Mouse (Mus musculus): ENCODE measurements around the gene Trpm2. TPM values are rescaled to one million over a fixed set of nuclear protein-coding genes. Genes with fewer than 3 reads are reported as not detected.

Trpm2 gene
- polyA plus RNA-seq, 1 experiment from 2014 or later: 2.8 TPM

- Histone ChIP-seq H3K9ac (replicated peaks) (no peak overlapping the region), H3K4me2 (replicated peaks) (no peak overlapping the region), H3K9me3 (no peaks in the 10 kb centered on the region), H3K27me3 (no peaks in the 10 kb centered on the region), H3K27ac (replicated peaks) (no peak overlapping the region), H3K4me1 (no peaks in the 10 kb centered on the region), H3K4me3 (no peak overlapping the region), H3K36me3 (no peaks in the 10 kb centered on the region)
- WGBS: 41% methylated on average over 7 of the region's 7 CpGs
- ATAC-seq (replicated peaks): no peak
Measured at GRCm38 (mm10) chr10:77926140-77926539, 44.2 kb downstream of the Trpm2 start.

DNA sequence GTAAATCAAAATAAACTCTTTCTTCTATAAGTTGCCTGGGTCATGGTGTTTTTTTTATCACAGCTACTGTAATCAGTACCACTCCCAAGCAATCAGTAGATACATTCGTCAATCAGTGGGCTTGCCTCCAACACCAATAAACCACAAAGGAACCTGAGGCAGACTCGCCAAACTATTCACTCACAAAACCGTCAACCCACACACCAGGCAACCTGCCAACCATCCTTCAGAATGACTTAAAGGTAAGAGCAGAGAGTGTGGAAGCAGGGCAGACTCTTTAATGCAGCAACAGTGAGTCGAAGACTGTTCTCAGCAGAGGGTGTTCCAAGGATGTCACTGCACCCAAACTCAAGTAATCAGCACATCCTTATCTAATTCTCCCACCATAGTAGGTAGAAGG, 47.7 kb downstream of the Trpm2 start:
- H3K9me3 ChIP-seq: no peaks in the 10 kb centered on the region
- no peak overlapping the region for H3K9ac ChIP-seq (replicated peaks)
- 69% methylated on average over 4 of the region's 4 CpGs for WGBS
- H3K4me3 ChIP-seq: no peak overlapping the region
- no peaks in the 10 kb centered on the region for H3K36me3 ChIP-seq
- H3K4me2 ChIP-seq (replicated peaks): no peak overlapping the region
- no peak for ATAC-seq (replicated peaks)
- H3K27me3 ChIP-seq: no peaks in the 10 kb centered on the region
- H3K27ac ChIP-seq (replicated peaks): no peak overlapping the region
- H3K4me1 ChIP-seq: no peaks in the 10 kb centered on the region

DNA sequence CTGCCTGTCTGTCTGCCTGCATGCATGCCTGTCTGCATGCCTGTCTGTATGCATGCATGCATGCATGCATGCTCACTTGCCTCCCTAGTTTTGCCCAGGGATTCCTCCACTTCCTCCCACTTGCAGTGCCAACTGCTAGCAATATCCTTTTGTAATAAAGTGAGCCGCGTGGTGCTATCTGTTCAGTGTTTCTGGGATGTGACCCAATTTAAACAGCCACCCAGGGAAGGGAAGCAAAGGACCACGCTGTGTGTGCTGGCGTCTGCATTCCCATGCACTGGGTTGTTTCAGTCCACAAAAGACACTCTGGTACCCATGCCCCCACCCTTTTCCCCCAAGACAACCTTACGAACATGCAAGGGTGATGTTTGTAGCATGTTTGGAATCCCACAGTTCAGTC, 49.4 kb downstream of the Trpm2 start:
- Histone ChIP-seq H3K36me3 (no peaks in the 10 kb centered on the region), H3K4me3 (no peak overlapping the region), H3K27ac (replicated peaks) (no peak overlapping the region), H3K9me3 (no peaks in the 10 kb centered on the region), H3K4me2 (replicated peaks) (no peak overlapping the region), H3K27me3 (no peaks in the 10 kb centered on the region), H3K4me1 (no peaks in the 10 kb centered on the region), H3K9ac (replicated peaks) (no peak overlapping the region)
- no peak for ATAC-seq (replicated peaks)
- 76% methylated on average over 5 of the region's 5 CpGs for WGBS

GRCm38 (mm10) chr10:77916636-77917335, 53.6 kb downstream of the Trpm2 start:
- 45% methylated on average over 8 of the region's 8 CpGs for WGBS
- Histone ChIP-seq H3K27ac (replicated peaks) (no peak overlapping the region), H3K4me1 (no peaks in the 10 kb centered on the region), H3K4me2 (replicated peaks) (no peak overlapping the region), H3K36me3 (no peaks in the 10 kb centered on the region), H3K27me3 (no peaks in the 10 kb centered on the region), H3K9ac (replicated peaks) (no peak overlapping the region), H3K4me3 (no peak overlapping the region), H3K9me3 (no peaks in the 10 kb centered on the region)
- ATAC-seq (replicated peaks): no peak

DNA sequence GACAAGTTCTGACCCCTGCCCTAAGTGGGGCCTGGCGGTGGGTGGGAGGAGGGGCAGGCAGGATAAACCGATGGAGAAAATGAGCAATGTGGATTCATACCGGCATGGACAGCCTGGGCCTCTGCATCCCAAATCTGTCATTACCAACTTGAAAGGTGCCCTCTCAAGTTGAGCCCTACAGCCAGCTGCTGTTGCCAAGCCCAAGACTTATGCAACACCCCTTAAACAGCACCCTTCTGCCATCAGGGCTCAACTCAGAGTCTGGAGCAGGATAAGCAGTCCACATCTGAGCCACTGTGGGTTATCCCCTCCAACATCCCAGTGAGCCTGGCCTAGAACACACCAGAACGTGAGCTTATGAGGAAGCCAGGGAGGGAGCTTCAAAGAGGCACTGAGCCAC, 57.1 kb downstream of the Trpm2 start:
- H3K4me1 ChIP-seq: no peaks in the 10 kb centered on the region
- no peaks in the 10 kb centered on the region for H3K27me3 ChIP-seq
- ATAC-seq (replicated peaks): no peak
- no peaks in the 10 kb centered on the region for H3K9me3 ChIP-seq
- H3K9ac ChIP-seq (replicated peaks): no peak overlapping the region
- H3K27ac ChIP-seq (replicated peaks): no peak overlapping the region
- H3K36me3 ChIP-seq: no peaks in the 10 kb centered on the region
- H3K4me3 ChIP-seq: no peak overlapping the region
- WGBS: 76% methylated on average over 4 of the region's 4 CpGs
- no peak overlapping the region for H3K4me2 ChIP-seq (replicated peaks)

DNA sequence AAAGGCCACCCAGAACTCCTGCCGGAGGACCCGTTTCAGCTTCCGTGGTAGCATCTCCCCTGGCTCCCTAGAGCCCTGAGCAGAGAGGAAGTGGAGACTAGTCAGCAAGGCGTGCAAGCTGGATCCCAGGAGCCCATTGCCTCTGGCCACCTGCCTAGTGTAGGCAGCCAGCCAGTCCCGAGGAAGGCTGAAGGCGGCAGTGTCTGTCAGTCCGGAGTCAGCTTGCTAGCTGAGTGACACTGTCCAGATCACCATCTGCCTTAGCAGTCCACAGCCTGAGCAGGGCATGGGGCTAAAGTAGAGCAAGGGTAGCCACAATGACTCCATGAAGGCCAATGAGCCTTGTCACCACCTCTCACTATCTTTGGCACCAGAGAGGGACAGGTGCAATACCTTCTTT, 57.8 kb downstream of the Trpm2 start:
- 72% methylated on average over 7 of the region's 7 CpGs for WGBS
- no peaks in the 10 kb centered on the region for H3K9me3 ChIP-seq

GRCm38 (mm10) chr10:77902894-77903715, 67.3 kb downstream of the Trpm2 start:
- ATAC-seq (replicated peaks): peak; percentile 92
- no peak overlapping the region; the same call in 1 of the 2 replicates for H3K27ac ChIP-seq (replicated peaks)
- no peaks in the 10 kb centered on the region for H3K9me3 ChIP-seq
- H3K4me1 ChIP-seq: peaks cover 21% of the 10 kb centered on the region
- H3K36me3 ChIP-seq: no peaks in the 10 kb centered on the region
- H3K4me3 ChIP-seq: peak overlapping the region; percentile 73
- no peaks in the 10 kb centered on the region for H3K27me3 ChIP-seq
- WGBS: 5% methylated on average over 35 of the region's 35 CpGs
- peak overlapping the region; percentile 88 for H3K4me2 ChIP-seq (replicated peaks)
- peak overlapping the region; percentile 34 for H3K9ac ChIP-seq (replicated peaks)

More for the DNA sequence above, 57.8 kb downstream of the Trpm2 start:
- no peak overlapping the region for H3K27ac ChIP-seq (replicated peaks)
- no peak overlapping the region for H3K4me3 ChIP-seq
- no peak for ATAC-seq (replicated peaks)
- H3K36me3 ChIP-seq: no peaks in the 10 kb centered on the region
- no peak overlapping the region for H3K9ac ChIP-seq (replicated peaks)
- no peaks in the 10 kb centered on the region for H3K4me1 ChIP-seq
- H3K4me2 ChIP-seq (replicated peaks): no peak overlapping the region
- no peaks in the 10 kb centered on the region for H3K27me3 ChIP-seq

DNA sequence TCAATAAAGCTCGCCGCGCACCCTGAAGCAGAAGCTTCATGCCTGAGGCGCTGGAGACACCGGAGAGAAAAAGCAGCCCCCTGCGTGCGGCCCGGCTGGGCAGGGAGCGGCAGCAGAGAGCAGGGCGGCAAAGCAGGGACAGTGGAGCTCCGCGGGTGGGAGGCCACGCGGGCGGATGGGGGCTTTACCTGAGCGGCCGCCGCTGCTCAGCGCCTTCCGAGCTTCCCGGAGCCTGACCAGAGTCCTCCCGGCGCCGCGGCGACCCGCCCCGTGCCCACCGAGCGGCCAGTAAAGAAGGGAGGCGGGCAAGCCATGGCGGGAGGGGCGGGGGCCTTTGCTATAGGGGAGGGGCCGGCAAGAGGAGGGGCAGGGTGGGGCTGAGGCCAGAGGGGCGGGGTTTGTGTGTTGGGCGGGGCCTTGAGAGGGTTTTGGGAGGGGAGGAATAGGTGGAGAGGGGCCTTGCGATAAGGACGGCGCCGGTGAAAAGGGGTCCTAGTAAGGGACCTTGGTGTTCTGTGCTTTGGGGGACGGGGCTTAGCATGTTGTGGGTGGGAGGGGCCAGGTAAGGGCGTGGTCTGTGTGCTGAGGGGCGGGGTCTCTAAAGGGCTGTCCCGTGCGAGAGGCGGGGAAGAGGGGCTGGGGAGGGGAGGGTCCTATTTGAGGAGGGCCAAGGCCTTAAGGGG, 68.0 kb downstream of the Trpm2 start, which contains the start of gene Lrrc3:
Lrrc3 (minus strand) TSS at position 326 of the 683 bp plus-strand sequence.
- Histone ChIP-seq H3K36me3 (no peaks in the 10 kb centered on the region), H3K9ac (replicated peaks) (peak within 1 kb of the TSS; percentile 68), H3K9me3 (no peaks in the 10 kb centered on the region), H3K27me3 (no peaks in the 10 kb centered on the region), H3K4me2 (replicated peaks) (peak within 1 kb of the TSS; percentile 88), H3K4me3 (peak within 1 kb of the TSS; percentile 73), H3K27ac (replicated peaks) (peak within 1 kb of the TSS; percentile 43), H3K4me1 (peaks cover 21% of the 10 kb centered on the region)
- 1% methylated on average over 43 of the region's 46 CpGs for WGBS
- ATAC-seq (replicated peaks): peak; percentile 79

DNA sequence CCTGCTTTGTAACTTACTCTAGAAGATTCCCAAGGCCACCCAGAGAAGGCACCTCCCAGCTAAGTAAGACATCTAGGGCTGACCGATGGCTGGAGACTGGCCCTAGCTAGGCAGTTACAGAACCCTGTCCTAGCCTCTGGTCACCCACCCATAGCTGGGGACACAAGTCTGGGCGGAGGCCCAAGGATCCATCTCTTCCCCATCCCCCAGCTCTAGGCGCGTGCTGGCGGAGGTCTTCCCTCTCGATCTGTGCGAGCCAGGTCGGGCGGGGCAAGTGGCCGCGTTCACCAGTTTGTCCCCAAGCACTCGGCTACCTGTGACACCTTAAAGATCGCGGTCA, 68.5 kb downstream of the Trpm2 start:
- WGBS: 2% methylated on average over 14 of the region's 14 CpGs
- peaks cover 21% of the 10 kb centered on the region for H3K4me1 ChIP-seq
- H3K27me3 ChIP-seq: no peaks in the 10 kb centered on the region
- peak overlapping the region; percentile 73 for H3K4me3 ChIP-seq
- no peaks in the 10 kb centered on the region for H3K9me3 ChIP-seq
- H3K9ac ChIP-seq (replicated peaks): peak overlapping the region; percentile 68
- peak overlapping the region; percentile 88 for H3K4me2 ChIP-seq (replicated peaks)
- peak overlapping the region; percentile 43 for H3K27ac ChIP-seq (replicated peaks)
- ATAC-seq (replicated peaks): peak; percentile 9; the same call in 1 of the 2 replicates
- H3K36me3 ChIP-seq: no peaks in the 10 kb centered on the region

GRCm38 (mm10) chr10:77900903-77901818, 69.2 kb downstream of the Trpm2 start:
- no peak overlapping the region for H3K27ac ChIP-seq (replicated peaks)
- H3K4me3 ChIP-seq: peak overlapping the region; percentile 73
- no peaks in the 10 kb centered on the region for H3K27me3 ChIP-seq
- peaks cover 21% of the 10 kb centered on the region for H3K4me1 ChIP-seq
- no peak for ATAC-seq (replicated peaks)
- H3K4me2 ChIP-seq (replicated peaks): peak overlapping the region; percentile 88
- H3K9me3 ChIP-seq: no peaks in the 10 kb centered on the region
- WGBS: 79% methylated on average over 27 of the region's 27 CpGs
- H3K9ac ChIP-seq (replicated peaks): no peak overlapping the region; the same call in 1 of the 2 replicates
- no peaks in the 10 kb centered on the region for H3K36me3 ChIP-seq

DNA sequence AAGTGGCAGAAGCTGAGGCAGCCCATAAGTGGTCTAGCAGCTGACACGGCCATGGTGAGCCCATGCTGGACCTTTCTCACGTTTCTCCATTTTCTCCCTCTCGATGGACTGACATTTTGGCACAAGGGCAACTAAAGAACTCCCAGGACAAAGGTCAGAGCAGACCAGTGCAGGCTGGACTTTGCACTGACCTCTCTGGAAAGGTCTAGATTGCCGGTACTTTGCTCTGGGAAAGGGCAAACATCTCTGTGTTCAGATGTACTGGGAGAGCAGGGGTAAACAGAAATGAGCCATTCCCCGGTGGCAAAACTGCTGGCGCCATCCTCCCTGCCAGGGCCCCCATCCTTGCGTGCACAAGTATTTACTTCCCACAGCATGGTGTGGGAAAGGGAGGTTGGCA, 70.2 kb downstream of the Trpm2 start:
- WGBS: 78% methylated on average over 7 of the region's 7 CpGs
- Histone ChIP-seq H3K4me2 (replicated peaks) (no peak overlapping the region), H3K36me3 (no peaks in the 10 kb centered on the region), H3K27me3 (no peaks in the 10 kb centered on the region), H3K9ac (replicated peaks) (no peak overlapping the region), H3K4me3 (no peak overlapping the region), H3K9me3 (no peaks in the 10 kb centered on the region), H3K4me1 (peaks cover 21% of the 10 kb centered on the region), H3K27ac (replicated peaks) (no peak overlapping the region)
- no peak for ATAC-seq (replicated peaks)

Measured in forebrain, embryonic 15.5 days (tissue).